Mouse (Mus musculus) retina, adult 2 months (tissue): ENCODE measurements around the gene Ccnf.

Experiments used
- DNase-seq: peaks from one replicate; pipeline ENCODE4 v3.0.0-alpha.2; 2012; ENCODE audit warnings: low read depth, low spot score

Ccnf gene

DNA sequence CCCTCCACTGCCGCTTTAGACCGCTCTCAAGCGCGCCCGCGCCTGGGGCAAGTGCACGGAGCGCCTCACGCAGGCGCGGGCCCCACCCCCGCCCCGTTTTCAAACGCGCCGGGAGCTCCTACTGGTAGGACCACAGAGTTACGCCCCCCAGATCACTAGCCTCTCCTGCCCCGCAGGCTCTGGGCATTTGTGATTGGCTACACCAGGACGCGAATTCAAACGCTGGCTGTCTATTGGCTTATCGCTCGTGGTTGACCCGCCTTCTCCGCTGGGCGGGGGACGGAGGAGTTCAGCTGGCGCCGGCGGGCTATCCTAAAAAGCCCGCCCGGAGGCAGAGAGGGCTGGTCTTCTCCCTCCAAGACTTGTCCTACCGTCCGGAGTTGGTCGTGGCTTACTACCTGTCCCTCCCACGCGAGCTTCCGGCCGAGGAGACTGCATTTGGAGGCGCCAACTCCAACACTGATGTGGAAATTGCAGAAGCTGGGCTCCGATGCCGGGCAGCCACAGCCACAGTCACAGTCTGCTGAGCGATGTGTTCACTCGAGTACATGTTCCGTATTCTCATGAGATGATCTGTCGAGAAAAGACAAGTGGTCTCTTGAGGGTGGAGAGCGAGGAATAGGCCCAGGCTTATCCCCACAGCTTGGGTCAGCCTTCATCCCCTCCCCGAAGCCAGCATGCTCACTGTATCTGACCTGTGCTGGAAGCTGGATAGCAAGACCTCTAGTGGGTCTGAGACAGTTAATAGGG, at the start of gene Ccnf:
Gene Ccnf, minus strand, starts transcription at position 165 of the 750 bp plus-strand sequence.
- peak; percentile 90 for DNase-seq

DNA sequence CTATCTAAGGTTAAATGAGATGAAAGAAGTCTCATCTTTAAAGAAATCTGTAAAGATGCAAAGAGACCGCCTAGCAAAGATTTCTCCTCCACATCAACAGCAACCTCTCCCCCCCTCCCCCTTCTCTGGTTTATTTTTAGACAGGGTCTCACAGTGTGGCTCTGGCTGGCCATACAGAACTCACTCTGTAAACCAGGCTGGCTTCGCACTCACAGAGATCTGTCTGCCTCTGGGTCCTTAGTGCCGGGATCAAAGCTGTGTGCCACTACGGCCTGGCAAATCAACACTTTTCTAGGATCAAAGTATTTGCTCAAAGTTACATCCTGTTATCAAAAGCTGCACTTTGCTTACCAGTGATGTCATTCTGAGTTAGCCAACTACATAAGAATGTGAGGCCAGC, 49.4 kb upstream of the Ccnf start:
- no peak for DNase-seq

DNA sequence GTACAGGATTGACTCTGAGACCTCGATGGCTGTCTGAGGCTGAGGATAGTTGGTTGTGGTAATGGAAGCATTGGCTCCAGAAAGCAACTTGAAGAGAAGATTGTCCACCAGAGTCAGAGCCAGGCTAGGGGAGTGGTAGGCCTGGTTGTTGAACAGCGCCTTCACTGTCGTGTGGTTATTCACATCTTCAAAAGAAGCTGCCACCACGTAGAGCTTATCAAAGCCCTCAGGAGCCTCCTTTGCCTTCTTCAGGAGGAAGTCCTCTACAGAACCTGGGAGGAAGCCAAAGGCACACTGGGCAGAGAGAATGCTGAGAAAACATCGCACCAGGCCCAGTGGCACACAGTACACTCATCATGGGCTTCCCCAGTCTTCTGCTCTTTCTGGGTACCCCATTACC, 38.1 kb upstream of the Ccnf start:
- no peak for DNase-seq

DNA sequence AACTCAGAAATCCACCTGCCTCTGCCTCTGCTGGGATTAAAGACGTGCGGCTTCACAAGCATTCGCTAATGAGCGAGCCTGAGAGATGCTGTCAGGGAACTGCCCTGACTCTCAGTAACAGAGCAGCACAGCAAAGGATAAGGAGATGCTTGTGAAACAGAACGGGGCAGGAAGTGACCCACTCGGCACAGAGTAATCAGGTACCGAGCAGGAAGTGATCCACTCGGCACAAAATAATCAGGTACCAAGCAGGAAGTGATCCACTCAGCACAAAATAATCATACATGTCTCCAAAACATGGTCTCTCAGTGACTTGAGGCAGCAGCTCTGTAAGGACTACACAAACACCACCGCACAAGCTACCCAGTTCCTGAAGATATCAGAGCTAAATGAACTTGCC, 37.2 kb upstream of the Ccnf start:
- DNase-seq, result no peak

DNA sequence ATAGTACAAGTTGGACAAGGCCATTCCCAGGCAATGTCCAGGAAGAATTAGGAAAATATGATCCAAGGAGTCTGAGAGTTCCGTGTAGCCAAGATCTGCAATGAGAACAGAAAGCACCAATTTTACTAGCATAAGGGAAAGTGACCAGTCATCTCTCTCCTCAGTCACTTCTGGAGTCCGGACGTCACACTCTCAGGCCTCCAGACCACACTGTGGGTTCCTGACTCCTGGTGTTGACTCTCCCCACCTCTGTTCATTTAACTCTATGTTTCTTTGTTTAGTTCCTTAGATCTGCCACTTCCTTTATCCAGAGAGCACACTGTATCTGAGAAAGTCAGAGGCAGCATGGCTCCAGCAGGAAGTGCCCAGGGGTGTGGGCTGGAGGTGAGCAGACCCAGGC, 34.4 kb upstream of the Ccnf start:
- DNase-seq, result no peak

DNA sequence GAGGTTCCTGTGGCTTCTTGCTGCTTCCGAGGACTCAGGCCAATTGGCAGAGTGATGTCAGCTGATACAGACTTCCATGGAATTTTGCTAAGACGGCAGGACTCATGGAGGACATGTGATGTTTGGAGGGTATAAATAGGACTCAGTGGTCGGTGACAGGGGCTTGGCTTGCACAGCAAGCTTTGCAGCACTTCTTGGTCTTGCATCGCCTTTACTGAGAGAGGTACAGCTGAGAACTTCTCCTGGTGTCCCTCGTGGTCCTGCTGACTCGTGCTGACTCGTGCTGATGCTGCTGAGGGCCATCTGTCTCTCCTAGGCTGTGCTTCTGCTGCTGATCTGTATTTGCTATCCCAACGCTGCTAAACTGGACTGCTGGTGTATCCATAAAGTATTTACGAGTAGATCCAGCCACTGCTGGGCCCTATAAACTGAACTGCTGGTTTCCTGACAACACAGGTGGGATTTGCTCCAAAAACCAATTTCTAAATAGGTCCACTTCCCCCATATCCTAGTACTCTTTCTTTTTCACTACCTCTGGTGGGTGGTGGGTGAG, 32.1 kb upstream of the Ccnf start:
- no peak for DNase-seq

DNA sequence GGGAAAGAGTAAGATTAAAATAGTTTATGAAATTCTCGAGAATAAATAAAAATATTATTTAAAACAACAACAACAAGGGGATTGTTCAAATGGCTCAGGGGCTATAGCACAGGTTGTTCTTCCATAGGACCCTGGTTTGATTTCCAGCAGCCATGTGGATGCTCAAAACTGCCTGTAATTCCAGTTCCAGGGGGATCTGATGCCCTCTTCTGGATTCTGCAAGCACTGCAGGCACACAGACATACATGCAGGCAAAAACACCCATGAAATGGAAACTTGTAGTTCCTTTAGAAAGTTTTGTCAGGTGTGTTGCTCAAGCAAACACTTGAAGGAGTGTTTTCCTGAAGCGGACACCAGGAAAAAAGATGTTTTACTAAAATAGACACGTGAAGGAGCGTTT, 31.4 kb upstream of the Ccnf start:
- DNase-seq, result no peak

DNA sequence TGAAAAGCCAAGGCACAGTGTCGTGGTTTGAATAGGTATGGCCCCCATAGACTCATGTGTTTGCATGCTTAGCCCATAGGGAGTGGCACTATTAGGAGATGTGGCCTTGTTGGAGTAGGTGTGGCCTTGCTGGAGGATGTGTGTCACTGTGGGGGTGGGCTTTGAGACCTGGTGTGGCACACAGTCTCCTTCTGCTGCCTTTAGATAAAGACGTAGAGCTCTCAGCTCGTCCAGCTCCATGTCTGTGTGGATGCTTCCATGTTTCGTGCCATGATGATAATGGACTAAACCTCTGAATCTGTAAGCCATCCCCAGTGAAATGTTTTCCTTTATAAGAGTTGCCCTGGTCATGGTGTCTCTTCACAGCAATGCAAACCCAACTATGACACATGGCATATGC, 28.6 kb upstream of the Ccnf start:
- DNase-seq, result no peak

DNA sequence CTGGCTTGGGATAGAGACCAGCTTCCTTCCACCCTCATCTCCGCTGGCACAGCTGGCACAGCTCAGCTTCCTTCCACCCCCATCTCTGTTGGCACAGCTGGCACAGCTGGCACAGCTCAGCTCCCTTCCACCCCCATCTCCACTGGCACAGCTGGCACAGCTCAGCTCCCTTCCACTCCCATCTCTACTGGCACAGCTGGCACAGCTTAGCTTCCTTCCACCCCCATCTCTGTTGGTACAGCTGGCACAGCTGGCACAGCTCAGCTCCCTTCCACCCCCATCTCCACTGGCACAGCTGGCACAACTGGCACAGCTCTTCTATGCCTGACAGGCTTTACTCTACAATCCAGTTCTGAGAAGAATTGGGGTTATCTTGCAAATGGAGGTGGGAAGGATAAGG, 15.8 kb upstream of the Ccnf start:
- DNase-seq, result peak; percentile 3

DNA sequence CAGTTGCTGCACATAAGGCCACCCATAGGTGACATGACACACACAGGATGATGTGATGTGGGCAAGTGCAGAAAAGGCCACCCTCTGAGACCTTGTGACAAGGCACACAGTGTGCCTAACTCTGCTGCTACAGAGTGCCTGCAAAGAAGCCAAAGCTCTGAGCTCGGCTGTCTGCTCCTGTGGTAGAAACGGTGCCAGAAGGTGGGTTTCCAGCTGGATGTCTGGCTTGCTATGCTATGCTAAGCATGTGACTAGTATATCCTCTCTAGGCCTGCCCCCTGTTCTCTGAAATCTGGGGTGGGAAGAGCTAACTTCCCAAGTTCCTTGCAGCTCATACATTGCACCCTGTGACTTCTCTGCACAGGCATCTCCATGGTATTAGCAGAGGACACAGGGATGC, 13.5 kb upstream of the Ccnf start:
- no peak for DNase-seq

DNA sequence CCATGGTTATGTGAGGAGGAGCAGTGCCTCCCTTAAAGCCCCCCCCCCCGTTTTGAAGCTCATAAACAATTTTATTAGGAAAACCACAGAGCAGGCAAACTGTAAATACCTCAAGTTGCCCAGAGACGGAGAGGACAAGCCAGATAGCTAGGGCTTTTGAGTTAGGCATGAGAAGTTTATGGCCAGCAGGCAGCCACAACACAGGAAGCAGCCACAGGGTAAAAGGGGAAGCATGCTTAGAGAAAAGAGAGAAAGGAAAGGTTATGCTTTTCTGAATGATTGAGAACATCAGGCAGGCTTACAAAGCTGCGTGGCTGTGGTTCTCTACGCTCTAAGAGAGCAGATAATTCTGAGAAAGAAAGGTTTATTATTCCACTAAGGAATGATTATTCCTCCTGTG, 9.2 kb upstream of the Ccnf start:
- DNase-seq, result no peak

DNA sequence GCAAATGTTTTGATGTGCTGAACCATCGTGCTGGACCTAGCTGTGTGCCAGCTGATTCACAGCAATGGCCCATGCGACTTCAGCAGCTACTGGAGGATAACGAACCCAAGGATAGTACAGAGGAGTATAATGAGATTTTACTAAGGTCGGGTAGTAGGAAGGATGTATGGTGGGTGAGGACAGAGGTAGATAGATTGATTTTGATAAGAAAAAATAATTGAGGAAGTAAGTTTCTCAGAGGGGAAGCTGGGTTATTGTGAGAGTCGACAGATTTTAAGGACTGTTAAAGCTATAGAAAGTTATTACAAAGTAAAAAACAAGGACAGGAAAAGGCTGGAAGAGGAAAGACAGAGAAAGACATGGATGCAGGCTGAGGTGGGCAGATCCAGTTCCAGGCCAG, 8.4 kb upstream of the Ccnf start:
- DNase-seq, result no peak

DNA sequence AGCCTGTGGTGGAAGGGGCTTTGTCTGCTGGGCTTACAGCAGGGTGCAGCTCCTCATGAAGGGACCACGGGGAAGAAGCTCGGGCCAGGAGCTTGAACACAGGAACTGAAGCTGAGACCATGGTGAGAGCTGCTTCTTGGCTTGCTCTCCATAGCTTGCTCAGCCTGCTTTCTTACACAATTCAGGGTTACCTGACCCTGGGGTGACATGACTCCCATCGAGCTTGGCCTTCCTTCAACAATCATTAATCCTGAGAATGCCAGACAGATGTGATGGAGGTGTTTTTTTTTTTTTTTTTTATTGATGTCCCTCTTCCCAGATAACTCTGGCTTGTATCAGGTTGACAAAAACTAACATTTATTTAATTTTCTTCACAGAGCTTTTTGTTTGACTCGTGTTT, 7.7 kb upstream of the Ccnf start:
- no peak for DNase-seq

DNA sequence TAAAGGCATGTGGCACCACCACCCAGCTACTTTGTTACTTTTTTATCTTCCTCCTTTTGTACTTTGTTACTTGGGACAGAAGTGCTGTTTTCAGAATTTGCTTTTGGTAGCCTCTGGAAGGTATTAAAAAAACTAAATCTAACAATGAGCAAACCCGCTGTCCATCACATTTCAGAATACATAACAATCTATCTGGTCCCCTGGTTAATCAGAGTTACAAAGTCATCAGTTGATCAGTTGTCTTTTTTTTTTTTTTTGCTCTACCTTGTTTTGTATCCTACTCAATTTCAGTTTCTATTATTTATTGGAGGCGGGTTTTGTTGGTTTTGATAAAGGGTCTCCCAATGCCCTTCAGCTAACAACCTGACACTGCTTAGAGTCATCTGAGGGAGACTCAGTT, 1.0 kb upstream of the Ccnf start:
- DNase-seq, result no peak

DNA sequence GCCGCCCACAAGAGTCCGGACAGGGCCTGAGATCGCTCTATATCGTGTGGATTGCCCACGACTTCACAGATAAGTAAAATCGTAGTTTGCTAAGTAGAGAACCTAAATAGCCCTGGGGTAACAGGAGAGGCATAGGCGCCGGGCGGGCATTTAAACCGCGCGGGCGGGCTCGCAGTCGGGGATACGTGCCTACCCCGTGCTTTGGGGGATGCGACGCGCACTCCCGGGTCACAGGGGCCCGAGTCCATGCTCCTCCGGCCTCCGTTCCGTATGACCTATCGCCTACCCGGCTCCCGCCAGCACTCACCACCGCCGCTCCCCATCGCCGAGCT, 330 bp downstream of the Ccnf start:
- no peak for DNase-seq

DNA sequence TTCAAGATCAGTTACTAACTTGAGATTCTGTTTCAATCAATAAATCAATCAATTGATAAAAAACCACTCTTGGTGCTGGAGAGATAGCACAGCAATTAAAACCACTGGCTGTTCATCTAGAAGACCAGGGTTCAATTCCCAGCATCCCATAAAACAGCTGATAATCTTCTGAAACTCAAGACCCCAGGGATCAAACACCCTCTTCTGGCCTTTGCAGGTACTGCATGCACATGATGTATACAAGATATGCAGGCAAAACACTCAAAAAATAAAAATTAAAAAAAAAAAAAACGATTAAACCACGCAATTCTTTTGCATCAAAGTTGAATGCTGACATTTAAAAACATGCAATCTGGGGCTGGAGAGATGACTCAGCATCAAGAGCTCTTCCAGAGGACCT, 2.6 kb downstream of the Ccnf start:
- DNase-seq, result no peak

DNA sequence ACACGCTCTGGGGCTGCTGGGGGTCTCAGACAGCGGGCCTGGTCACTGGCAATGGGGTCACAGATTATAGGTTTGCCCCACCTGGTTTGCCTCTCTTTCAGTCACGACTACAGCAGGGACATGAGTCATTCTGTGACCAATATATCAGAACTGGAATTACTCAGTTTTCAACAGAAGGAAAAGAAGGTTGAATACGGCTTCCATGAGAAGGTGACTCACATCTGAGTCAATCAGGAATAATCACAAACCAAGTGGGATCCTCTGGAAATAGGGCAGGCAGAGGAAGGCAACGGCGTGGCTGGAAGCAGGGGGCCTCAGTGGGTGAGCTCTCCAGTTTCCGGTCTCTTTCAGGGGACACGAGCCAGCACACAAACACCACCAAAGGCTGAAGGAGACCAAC, 7.2 kb downstream of the Ccnf start:
- no peak for DNase-seq

DNA sequence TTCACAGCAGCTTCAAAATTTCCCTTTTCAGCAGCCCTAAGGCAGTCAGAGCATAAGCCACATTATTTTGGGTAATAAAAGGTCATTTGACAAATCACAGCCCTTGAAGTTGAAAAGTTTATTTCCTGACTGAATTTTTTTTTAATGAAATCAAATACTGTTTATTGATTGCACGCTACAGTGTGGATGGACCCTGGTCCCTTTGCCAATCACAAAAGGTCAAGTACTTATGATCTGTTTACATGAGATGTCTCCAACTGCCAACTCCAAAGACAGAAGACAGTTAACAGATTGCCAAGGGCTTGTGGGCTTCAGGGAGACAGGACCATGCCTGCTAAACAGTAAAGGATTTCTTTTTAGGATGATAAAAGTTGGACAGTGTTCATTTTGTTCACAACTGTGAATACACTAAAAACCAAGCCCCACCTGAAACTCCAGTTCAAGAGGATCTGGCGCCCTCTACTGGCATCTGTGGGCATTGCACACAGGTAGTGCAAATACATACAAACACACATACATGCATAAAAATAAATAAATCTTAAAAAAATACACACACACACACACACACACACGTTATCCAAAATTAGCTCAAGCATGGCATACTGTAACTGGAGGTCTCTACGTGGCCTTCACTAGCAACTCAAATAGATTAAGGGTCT, 7.8 kb downstream of the Ccnf start:
- DNase-seq, result no peak

DNA sequence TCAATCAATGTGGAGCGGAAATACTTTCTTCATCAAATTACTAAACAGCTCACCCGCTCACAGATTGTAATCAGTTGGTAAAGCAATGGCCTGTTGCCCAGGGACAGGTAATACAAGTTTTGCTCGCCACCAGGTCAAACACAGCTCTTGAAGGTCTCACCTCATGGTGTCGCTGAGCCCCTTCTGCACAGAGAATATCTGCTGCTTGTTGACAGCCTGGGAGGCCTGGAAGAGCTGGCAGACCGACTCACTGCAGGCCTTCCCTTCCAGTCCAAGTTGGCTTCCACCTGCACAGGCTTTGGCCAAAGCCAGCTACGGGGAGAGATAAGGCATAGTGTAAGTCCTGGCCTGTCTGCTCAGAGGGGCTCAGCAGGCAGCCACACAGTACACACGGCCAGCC, 14.4 kb downstream of the Ccnf start:
- no peak for DNase-seq

DNA sequence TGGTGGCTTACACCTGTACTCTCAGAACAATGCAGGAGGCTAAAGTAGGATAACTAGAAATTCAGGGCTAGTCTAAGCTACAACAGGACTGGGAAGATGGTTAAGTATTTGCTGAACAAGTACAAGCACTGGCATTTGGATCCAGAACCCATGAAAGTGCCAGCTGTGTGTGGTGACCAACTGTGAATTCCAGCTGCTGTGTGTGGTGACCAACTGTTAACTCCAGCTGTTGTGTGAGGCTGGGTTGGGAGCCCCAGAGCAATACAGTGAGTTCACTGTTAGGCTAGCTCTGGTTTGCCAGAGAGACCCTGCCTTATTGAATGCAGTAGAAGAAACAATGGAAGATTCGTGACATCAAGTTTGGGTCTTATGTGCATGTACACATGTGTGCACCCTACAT, 14.8 kb downstream of the Ccnf start:
- no peak for DNase-seq

DNA sequence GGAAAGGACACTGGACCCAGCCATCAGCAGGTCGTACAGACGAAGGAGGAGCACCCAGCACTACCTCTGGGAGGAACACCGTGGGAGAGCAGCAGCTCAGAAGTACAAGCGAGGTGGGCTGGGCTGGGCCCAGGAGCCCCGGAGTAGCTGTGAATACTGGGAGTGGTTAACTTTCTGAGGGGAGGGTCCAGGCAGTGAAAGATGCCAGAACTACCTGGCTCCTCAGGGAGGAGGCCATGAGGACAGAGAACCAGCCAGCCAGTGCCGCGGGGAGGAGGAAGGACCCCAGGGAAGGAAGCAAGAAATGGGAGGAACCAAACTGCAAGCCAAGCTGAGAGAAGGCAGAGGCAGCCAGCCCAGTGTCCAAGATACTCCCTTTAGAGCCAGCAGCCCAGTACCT, 23.3 kb downstream of the Ccnf start:
- DNase-seq, result no peak

DNA sequence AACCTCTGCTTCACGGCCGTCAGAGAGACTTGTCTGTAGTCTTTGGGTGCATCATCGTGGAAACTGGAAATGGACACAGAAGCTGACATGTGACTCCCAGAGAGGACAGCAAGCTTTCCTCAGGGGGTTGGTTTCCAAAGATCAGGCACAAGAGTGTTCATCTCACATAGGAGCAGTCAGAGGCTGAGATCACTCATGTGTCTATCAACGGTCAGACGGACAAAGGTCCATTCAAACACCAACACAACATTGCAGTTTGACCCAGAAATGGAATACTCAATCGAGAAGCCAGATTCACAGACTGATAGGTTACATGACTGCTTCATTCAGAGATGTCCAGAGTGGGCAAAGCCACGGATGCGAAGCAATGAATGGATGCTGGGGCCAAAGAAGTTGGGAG, 24.6 kb downstream of the Ccnf start:
- no peak for DNase-seq

DNA sequence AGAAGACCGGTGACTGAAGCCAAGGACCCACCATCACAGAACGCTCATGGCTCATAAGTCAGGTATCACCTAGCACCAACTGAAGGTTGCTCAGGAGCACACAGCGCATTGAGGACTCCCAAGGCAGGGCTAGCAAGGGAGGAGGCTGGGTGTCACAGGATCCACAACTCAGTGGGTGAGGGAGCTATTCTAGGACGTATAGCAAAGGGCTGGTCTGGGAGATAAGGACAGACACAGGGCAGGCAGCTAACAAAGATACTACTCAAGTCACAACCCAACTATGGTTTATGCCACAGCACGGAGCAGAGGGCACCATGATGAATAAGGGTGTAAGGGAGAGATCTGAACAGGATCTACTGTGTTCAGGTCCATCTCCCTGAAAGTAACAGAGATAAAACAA, 25.4 kb downstream of the Ccnf start:
- DNase-seq, result no peak

DNA sequence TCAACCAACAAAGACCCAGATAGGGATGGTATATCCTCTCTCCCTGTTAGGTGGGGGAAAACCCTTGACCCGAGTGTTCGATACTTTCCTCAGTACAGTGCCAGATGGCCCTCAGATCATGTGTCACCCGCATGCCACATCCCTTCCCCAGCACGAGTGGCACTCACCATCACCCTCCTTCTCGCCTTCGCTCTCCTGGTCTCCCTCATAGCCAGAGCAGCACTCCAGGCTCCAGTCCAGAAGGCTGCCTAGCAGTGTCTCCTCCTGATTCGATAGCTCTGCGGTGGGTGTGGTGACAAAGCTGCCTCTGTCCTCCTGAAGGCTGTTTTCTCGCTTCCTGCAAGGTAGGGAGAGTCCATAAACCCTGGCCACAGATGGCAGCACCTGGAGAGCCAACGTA, 26.5 kb downstream of the Ccnf start:
- DNase-seq, result no peak
